Mouse (Mus musculus) spleen, adult 10 weeks (tissue): ENCODE results near the gene Khdrbs2. TPM values are rescaled to one million over a fixed set of nuclear protein-coding genes. Genes with fewer than 3 reads are reported as not detected.

Experiments
- polyA plus RNA-seq: library from polyadenylated mRNA; stranded (reverse); fragments of 350-450 nt; fragmentation: Illumina TruSeq; extraction: RNeasy Lipid Tissue Mini Kit (QIAGEN cat#74804); gene quantifications from one replicate; pipeline ENCODE4 v1.2.3, GENCODE M21; 2015; ENCODE audit warnings: low replicate concordance; ENCODE audit not compliant: insufficient read depth

Gene Khdrbs2
- polyA plus RNA-seq, result not detected

DNA sequence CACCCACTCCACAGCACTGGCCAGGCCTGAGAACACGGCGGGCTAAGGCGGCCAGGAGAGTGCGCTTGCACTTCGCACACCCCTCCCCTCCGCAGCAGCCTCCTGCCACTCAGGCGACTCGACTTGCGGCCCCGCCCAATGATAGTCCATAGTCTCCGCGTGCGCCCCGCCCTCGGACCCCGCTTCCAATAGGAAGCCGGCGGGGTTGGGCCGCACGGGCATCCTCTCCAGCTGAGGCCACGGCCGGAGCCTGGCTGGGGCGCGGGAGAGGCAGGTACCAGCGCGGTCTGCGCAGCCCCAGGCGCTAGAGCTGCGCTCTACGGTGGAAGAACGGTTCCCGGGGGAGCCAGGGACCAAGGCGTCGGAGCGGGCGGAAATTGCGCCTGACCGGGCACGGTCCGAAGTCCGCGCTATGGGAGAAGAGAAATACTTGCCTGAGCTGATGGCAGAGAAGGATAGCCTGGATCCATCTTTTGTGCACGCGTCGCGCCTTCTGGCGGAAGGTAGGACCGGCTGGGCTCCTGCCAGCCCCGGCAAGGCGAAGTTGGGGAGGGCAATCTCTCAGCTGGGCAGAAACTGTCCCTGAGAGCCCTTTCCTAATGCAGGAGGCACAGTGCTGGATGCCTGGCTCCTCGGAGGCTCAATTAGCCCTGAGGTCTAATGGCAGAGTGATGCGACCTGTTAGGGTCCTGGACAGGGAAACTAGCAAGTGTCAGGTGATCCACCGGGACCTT is at the start of gene Khdrbs2:
Gene Khdrbs2 (plus strand): TSS at position 209 of the 734 bp plus-strand sequence.

DNA sequence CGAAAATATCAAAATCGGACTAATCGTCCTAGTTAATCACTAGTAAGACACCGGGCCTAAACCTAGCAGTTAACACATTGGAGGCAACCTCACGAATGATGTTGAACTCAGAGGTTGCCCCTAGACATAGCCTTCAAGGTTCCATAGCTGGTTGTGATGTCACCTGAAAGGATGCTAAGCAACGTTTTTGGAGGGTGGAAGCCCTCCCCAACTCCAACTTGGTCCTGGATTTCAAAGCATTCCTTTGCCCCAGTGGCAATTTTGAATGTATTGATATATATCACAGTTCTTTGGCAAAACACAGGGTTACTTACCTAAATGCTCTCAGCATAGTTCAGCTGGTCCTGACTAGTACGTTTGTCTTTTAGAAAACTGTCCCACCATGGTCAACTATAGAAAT is 374.7 kb downstream of the Khdrbs2 start, which contains the start of gene Gm5415:
Gene Gm5415 (minus strand): TSS at position 101 of the 400 bp plus-strand sequence.

